ENCODE assay signal across 30 mouse cellular contexts in genomic region chr19:55640251-55640650, GRCm38 (mm10).
A peak's percentile ranks its signal among the peaks of the same experiment; 100 is the strongest.
DNase-seq lines count a peak whose midpoint lies in the region; ATAC-seq and TF ChIP-seq lines count a peak whose summit lies in the region.
"Had no signal": no experiment of that assay in that cellular context is flagged by ENCODE, and none has a peak within 500 bp of the region (broad histone marks: within the 10 kb centered on the region; RNA-seq: fewer than 3 reads in every experiment).

No protein-coding gene starts in this region.

- DNase-seq in Patski (ENCODE audit: low read depth, low spot score) = no peak
- DNase-seq in ZHBTc4 (ENCODE audit: low read depth, low spot score) = peak; percentile 90
- DNase-seq in forebrain, embryonic 11.5 days (ENCODE audit: low spot score) = no peak
- DNase-seq in neural tube, embryonic 10.5 days (ENCODE audit: extremely low spot score, low spot score) = no peak
- DNase-seq: adrenal gland, adult 8-10 months; adrenal gland, postnatal 25 days; cerebellum, adult 11-12 months; cerebellum, adult 8-10 months; cerebellum, postnatal 10 days; cerebellum, postnatal 36 days; embryo, embryonic 11 days; gastrocnemius, postnatal 14 days; heart, adult 2 months; heart, postnatal 14 days; heart, postnatal 4 days; kidney, adult 2 months had no signal

- H3K4me1 ChIP-seq in E14TG2a.4 (replicated peaks; ENCODE audit: low read depth, low read length) = peaks cover 60% of the 10 kb centered on the region
- H3K4me1 ChIP-seq in forebrain, embryonic 11.5 days (replicated peaks; ENCODE audit: control insufficient read depth, insufficient read depth, low read length) = peaks cover 14% of the 10 kb centered on the region

- no peak overlapping the region for H3K27ac ChIP-seq in forebrain, embryonic 11.5 days (ENCODE audit: low read depth, low read length)
- H3K27ac ChIP-seq: embryonic facial prominence, embryonic 10.5 days; embryonic facial prominence, embryonic 13.5 days; forebrain, embryonic 13.5 days; heart, adult 2 months; heart, embryonic 10.5 days; heart, embryonic 13.5 days; hindbrain, embryonic 14.5 days; hindbrain, postnatal 0 days had no signal

- peak overlapping the region; percentile 37 for H3K4me3 ChIP-seq in E14TG2a.4 (replicated peaks; ENCODE audit: low read length)
- no peak overlapping the region for H3K4me3 ChIP-seq in forebrain, embryonic 11.5 days (ENCODE audit: low read depth, low read length)
- H3K4me3 ChIP-seq: embryonic facial prominence, embryonic 10.5 days; embryonic facial prominence, embryonic 13.5 days; erythroblast, embryonic 14.5 days; forebrain, embryonic 13.5 days; heart, adult 2 months; heart, embryonic 10.5 days; heart, embryonic 13.5 days had no signal

- 86% methylated on average over 6 of the region's 6 CpGs for whole genome bisulfite sequencing in forebrain, embryonic 11.5 days

- CTCF ChIA-PET in Patski (lab: Charles Lee) = interaction anchor here (1.0 kb wide), 1 partner anchor 18 kb away, joined by 4 read pairs; no protein-coding TSS in a partner anchor

- H3K27me3 ChIP-seq in E14TG2a.4 (ENCODE audit: insufficient read depth, low read length) (peaks cover 17% of the 10 kb centered on the region), Patski (no peaks in the 10 kb centered on the region)
- peaks cover 2% of the 10 kb centered on the region; the same call in 1 of the 2 replicates for H3K27me3 ChIP-seq in forebrain, embryonic 11.5 days (ENCODE audit: control insufficient read depth, insufficient read depth, low read length)

- peak; percentile 10 for ATAC-seq in Patski
- ATAC-seq in forebrain, embryonic 11.5 days (replicated peaks; ENCODE audit: low FRiP score) = no peak
- no peak for ATAC-seq in granulocyte monocyte progenitor cell, adult 5-6 weeks (replicated peaks; ENCODE audit: poor library complexity, severe bottlenecking)
- ATAC-seq: activated CD4-positive, CD25-positive, alpha-beta regulatory T cell, adult 4 months; CD4-positive, CD25-positive, alpha-beta regulatory T cell, adult 4 months; forebrain, embryonic 13.5 days; forebrain, embryonic 16.5 days; hindbrain, postnatal 0 days; intestine, postnatal 0 days had no signal

- H3K9ac ChIP-seq in forebrain, embryonic 11.5 days (ENCODE audit: low read length) = no peak overlapping the region
- H3K9ac ChIP-seq: embryonic facial prominence, embryonic 13.5 days; forebrain, embryonic 13.5 days; heart, embryonic 13.5 days; hindbrain, embryonic 14.5 days had no signal

- H3K4me2 ChIP-seq in forebrain, embryonic 11.5 days (ENCODE audit: low read depth, low read length, severe bottlenecking) = no peak overlapping the region
- H3K4me2 ChIP-seq: embryonic facial prominence, embryonic 13.5 days; forebrain, embryonic 13.5 days; heart, embryonic 13.5 days; hindbrain, embryonic 14.5 days had no signal

- TF ChIP-seq CTCF in E14TG2a.4 (conservative IDR thresholded peaks at IDR 0.05; ENCODE audit: low read length) = no peak
- TF ChIP-seq CTCF in Patski (IDR thresholded peaks at IDR 0.05) = no peak

- no peaks in the 10 kb centered on the region for H3K9me3 ChIP-seq in E14TG2a.4 (ENCODE audit: low read length)
- no peaks in the 10 kb centered on the region; the same call in 1 of the 2 replicates for H3K9me3 ChIP-seq in forebrain, embryonic 11.5 days (ENCODE audit: control insufficient read depth, low read length)
- H3K9me3 ChIP-seq: forebrain, embryonic 13.5 days; heart, embryonic 10.5 days; heart, embryonic 13.5 days had no signal

- H3K36me3 ChIP-seq in E14TG2a.4 (ENCODE audit: insufficient read depth, low read length) = no peaks in the 10 kb centered on the region
- no peaks in the 10 kb centered on the region for H3K36me3 ChIP-seq in forebrain, embryonic 11.5 days (ENCODE audit: control insufficient read depth, insufficient read depth, low read length)
- H3K36me3 ChIP-seq: embryonic facial prominence, embryonic 10.5 days; embryonic facial prominence, embryonic 13.5 days; heart, embryonic 10.5 days; heart, embryonic 13.5 days had no signal

- POLR2A ChIA-PET in Patski (lab: Charles Lee) = interaction anchor here (0.5 kb wide), 1 partner anchor 102 kb away, joined by 4 read pairs; no protein-coding TSS in a partner anchor

- in situ Hi-C loops in Patski (cut with MboI; ENCODE audit: low pct_unique_long_range_greater_than_20kb) = no loop called here
